Mouse (Mus musculus): Measurements from ENCODE around the gene Cc2d2b. TPM values are rescaled to one million over a fixed set of nuclear protein-coding genes. Genes with fewer than 3 reads are reported as not detected.
A peak's percentile ranks its signal among the peaks of the same experiment; 100 is the strongest.

Gene Cc2d2b
- polyA plus RNA-seq, 1 experiment from 2014 or later, result 0.14 TPM

- no peak for TF ChIP-seq CTCF (IDR thresholded peaks at IDR 0.05; ENCODE audit: low read depth)
- H3K4me2 ChIP-seq (replicated peaks; ENCODE audit: low read depth), result no peak overlapping the region
- H3K36me3 ChIP-seq (ENCODE audit: control insufficient read depth, insufficient read depth), result no peaks in the 10 kb centered on the region
- no peak overlapping the region for H3K4me3 ChIP-seq (ENCODE audit: low read depth, low read length)
- H3K9ac ChIP-seq (ENCODE audit: low read depth, low read length), result no peak overlapping the region
- H3K9me3 ChIP-seq (ENCODE audit: control insufficient read depth), result no peaks in the 10 kb centered on the region
- ATAC-seq, result peak; percentile 56
- H3K27me3 ChIP-seq (replicated peaks; ENCODE audit: control insufficient read depth, insufficient read depth, low read length), result no peaks in the 10 kb centered on the region
- H3K4me1 ChIP-seq (replicated peaks; ENCODE audit: control insufficient read depth, insufficient read depth, low read length), result no peaks in the 10 kb centered on the region
- 53% methylated on average over 13 of the region's 13 CpGs for WGBS
- no peak overlapping the region for H3K27ac ChIP-seq (ENCODE audit: low read depth, low read length)
Observed at GRCm38 (mm10) chr19:40738683-40739324, 9.7 kb upstream of the Cc2d2b start.

- Histone ChIP-seq H3K4me1 (replicated peaks; ENCODE audit: control insufficient read depth, insufficient read depth, low read length) (no peaks in the 10 kb centered on the region), H3K4me3 (ENCODE audit: low read depth, low read length) (no peak overlapping the region), H3K36me3 (ENCODE audit: control insufficient read depth, insufficient read depth) (no peaks in the 10 kb centered on the region), H3K4me2 (replicated peaks; ENCODE audit: low read depth) (no peak overlapping the region), H3K9ac (ENCODE audit: low read depth, low read length) (no peak overlapping the region), H3K27me3 (replicated peaks; ENCODE audit: control insufficient read depth, insufficient read depth, low read length) (no peaks in the 10 kb centered on the region), H3K9me3 (ENCODE audit: control insufficient read depth) (no peaks in the 10 kb centered on the region), H3K27ac (ENCODE audit: low read depth, low read length) (no peak overlapping the region)
- WGBS, result 48% methylated on average over 4 of the region's 4 CpGs
- TF ChIP-seq CTCF (IDR thresholded peaks at IDR 0.05; ENCODE audit: low read depth), result peak; percentile 46
- ATAC-seq, result no peak
Observed at GRCm38 (mm10) chr19:40746603-40747002, 1.9 kb upstream of the Cc2d2b start.

- peak; percentile 75 for TF ChIP-seq CTCF (IDR thresholded peaks at IDR 0.05; ENCODE audit: low read depth)
- Histone ChIP-seq H3K27ac (ENCODE audit: low read depth, low read length) (no peak overlapping the region), H3K36me3 (ENCODE audit: control insufficient read depth, insufficient read depth) (no peaks in the 10 kb centered on the region), H3K9ac (ENCODE audit: low read depth, low read length) (no peak overlapping the region), H3K4me1 (replicated peaks; ENCODE audit: control insufficient read depth, insufficient read depth, low read length) (no peaks in the 10 kb centered on the region), H3K4me3 (ENCODE audit: low read depth, low read length) (no peak overlapping the region), H3K27me3 (replicated peaks; ENCODE audit: control insufficient read depth, insufficient read depth, low read length) (no peaks in the 10 kb centered on the region), H3K9me3 (ENCODE audit: control insufficient read depth) (no peaks in the 10 kb centered on the region), H3K4me2 (replicated peaks; ENCODE audit: low read depth) (no peak overlapping the region)
- no peak for ATAC-seq
- 89% methylated on average over 2 of the region's 2 CpGs for WGBS
Observed at GRCm38 (mm10) chr19:40754311-40754710, 5.8 kb downstream of the Cc2d2b start.

- Histone ChIP-seq H3K36me3 (ENCODE audit: control insufficient read depth, insufficient read depth) (no peaks in the 10 kb centered on the region), H3K4me1 (replicated peaks; ENCODE audit: control insufficient read depth, insufficient read depth, low read length) (no peaks in the 10 kb centered on the region), H3K4me3 (ENCODE audit: low read depth, low read length) (no peak overlapping the region), H3K27ac (ENCODE audit: low read depth, low read length) (no peak overlapping the region), H3K9ac (ENCODE audit: low read depth, low read length) (no peak overlapping the region), H3K4me2 (replicated peaks; ENCODE audit: low read depth) (no peak overlapping the region), H3K27me3 (replicated peaks; ENCODE audit: control insufficient read depth, insufficient read depth, low read length) (no peaks in the 10 kb centered on the region), H3K9me3 (ENCODE audit: control insufficient read depth) (no peaks in the 10 kb centered on the region)
- WGBS, result 69% methylated on average over 2 of the region's 2 CpGs
- TF ChIP-seq CTCF (IDR thresholded peaks at IDR 0.05; ENCODE audit: low read depth), result no peak
- ATAC-seq, result no peak
Observed at GRCm38 (mm10) chr19:40760071-40760470, 11.5 kb downstream of the Cc2d2b start.

- Histone ChIP-seq H3K4me1 (replicated peaks; ENCODE audit: control insufficient read depth, insufficient read depth, low read length) (no peaks in the 10 kb centered on the region), H3K27ac (ENCODE audit: low read depth, low read length) (no peak overlapping the region), H3K4me3 (ENCODE audit: low read depth, low read length) (peak overlapping the region; percentile 27), H3K36me3 (ENCODE audit: control insufficient read depth, insufficient read depth) (no peaks in the 10 kb centered on the region), H3K9ac (ENCODE audit: low read depth, low read length) (no peak overlapping the region), H3K4me2 (replicated peaks; ENCODE audit: low read depth) (peak overlapping the region; percentile 66), H3K27me3 (replicated peaks; ENCODE audit: control insufficient read depth, insufficient read depth, low read length) (no peaks in the 10 kb centered on the region), H3K9me3 (ENCODE audit: control insufficient read depth) (no peaks in the 10 kb centered on the region)
- WGBS, result 30% methylated on average over 22 of the region's 22 CpGs
- ATAC-seq, result no peak
- TF ChIP-seq CTCF (IDR thresholded peaks at IDR 0.05; ENCODE audit: low read depth), result no peak
Observed at GRCm38 (mm10) chr19:40762023-40762759, 13.6 kb downstream of the Cc2d2b start.

- TF ChIP-seq CTCF (IDR thresholded peaks at IDR 0.05; ENCODE audit: low read depth), result no peak
- ATAC-seq, result no peak
- 74% methylated on average over 2 of the region's 2 CpGs for WGBS
Observed at GRCm38 (mm10) chr19:40767189-40767588, 18.6 kb downstream of the Cc2d2b start.

More at GRCm38 (mm10) chr19:40767189-40767588, 18.6 kb downstream of the Cc2d2b start:
- H3K4me2 ChIP-seq (replicated peaks; ENCODE audit: low read depth), result no peak overlapping the region
- H3K9me3 ChIP-seq (ENCODE audit: control insufficient read depth), result no peaks in the 10 kb centered on the region
- no peak overlapping the region for H3K4me3 ChIP-seq (ENCODE audit: low read depth, low read length)
- no peak overlapping the region for H3K27ac ChIP-seq (ENCODE audit: low read depth, low read length)
- 0 out of 2 replicates have a peak, but pooled peaks cover 5% of the 10 kb centered on the region for H3K27me3 ChIP-seq (replicated peaks; ENCODE audit: control insufficient read depth, insufficient read depth, low read length)
- no peak overlapping the region for H3K9ac ChIP-seq (ENCODE audit: low read depth, low read length)
- no peaks in the 10 kb centered on the region for H3K36me3 ChIP-seq (ENCODE audit: control insufficient read depth, insufficient read depth)
- no peaks in the 10 kb centered on the region for H3K4me1 ChIP-seq (replicated peaks; ENCODE audit: control insufficient read depth, insufficient read depth, low read length)
